Mouse (Mus musculus) midbrain, postnatal 0 days (tissue): Measurements from ENCODE around the gene Tas2r119. TPM values are rescaled to one million over a fixed set of nuclear protein-coding genes. Genes with fewer than 3 reads are reported as not detected.

ENCODE experiments used
- ATAC-seq: fragments of 200-750 bp; cut with Nextera tagmentation; 2 replicates; pipeline ENCODE4 v1.8.0; 2017; ENCODE audit warnings: moderate number of reproducible peaks, mild to moderate bottlenecking, moderate TSS enrichment, moderate library complexity; ENCODE audit not compliant: low FRiP score
- DNase-seq: peaks from one replicate; pipeline ENCODE4 v3.0.0-alpha.2; 2015; ENCODE audit warnings: low spot score
- H3K27ac ChIP-seq: fragments of 300-500 bp; sonication (generic); 2 replicates; pipeline ENCODE4 v1.5.1; 2014; ENCODE audit warnings: low read depth, mild to moderate bottlenecking, low read length, mixed read lengths
- H3K27me3 ChIP-seq: fragments of 300-500 bp; sonication (generic); 2 replicates; pipeline ENCODE4 v1.6.1; 2014; ENCODE audit warnings: low read length, control low read depth, mixed read lengths; ENCODE audit not compliant: insufficient read depth
- H3K36me3 ChIP-seq: fragments of 300-500 bp; sonication (generic); 2 replicates; pipeline ENCODE4 v1.6.1; 2014; ENCODE audit warnings: low read length, control low read depth, mixed read lengths; ENCODE audit not compliant: insufficient read depth
- H3K4me1 ChIP-seq: fragments of 300-500 bp; sonication (generic); 2 replicates; pipeline ENCODE4 v1.6.1; 2014; ENCODE audit warnings: mild to moderate bottlenecking, control low read depth, antibody characterized with exemption, low read length, mixed read lengths; ENCODE audit not compliant: insufficient read depth
- H3K4me2 ChIP-seq: fragments of 300-500 bp; sonication (generic); 2 replicates; pipeline ENCODE4 v1.6.1; 2014; ENCODE audit warnings: low read depth, mild to moderate bottlenecking, low read length, mixed read lengths; ENCODE audit not compliant: poor library complexity, severe bottlenecking
- H3K4me3 ChIP-seq: fragments of 300-500 bp; sonication (generic); 2 replicates; pipeline ENCODE4 v1.5.1; 2014; ENCODE audit warnings: low read depth, mild to moderate bottlenecking, low read length, moderate library complexity
- H3K9ac ChIP-seq: fragments of 300-500 bp; sonication (generic); replicated peaks from 2 replicates; pipeline ENCODE4 v1.6.1; 2014; ENCODE audit warnings: mild to moderate bottlenecking, low read length, moderate library complexity, mixed read lengths; ENCODE audit not compliant: poor library complexity, severe bottlenecking
- H3K9me3 ChIP-seq: fragments of 300-500 bp; sonication (generic); 2 replicates; pipeline ENCODE4 v1.6.1; 2016; ENCODE audit warnings: low read length, control low read depth
- CTCF ChIP-seq: IDR thresholded peaks from 2 replicates; pipeline ENCODE4 v1.5.1; 2016; ENCODE audit warnings: antibody characterized with exemption, mild to moderate bottlenecking
- WGBS: fragments of 180-500 bp; shearing (Covaris S2); extraction: QIAGEN DNeasy Blood & Tissue Kit; methylation state at CpG from one replicate; pipeline ENCODE4 v1.1.7; 2014; 5-methylcytosine and 5-hydroxymethylcytosine counted together
- polyA plus RNA-seq: library from polyadenylated mRNA; unstranded; fragments of >200 nt; fragmentation: Nextera tagmentation; extraction: Ambion mirVana; gene quantifications from 2 replicates; pipeline ENCODE4 v1.2.1, GENCODE M21; 2015
- total RNA-seq: library from RNA; depleted of rRNA; stranded (reverse); fragments of >200 nt; gene quantifications from 2 replicates; pipeline ENCODE4 v1.2.3, GENCODE M21; 2014; rRNA removed

Tas2r119 gene
- not detected in 2 replicates for total RNA-seq
- polyA plus RNA-seq: not detected in 2 replicates

- no peaks in the 10 kb centered on the region for H3K4me1 ChIP-seq
- H3K27ac ChIP-seq: no peak within 1 kb of the TSS
- 94% methylated on average over 4 of the region's 4 CpGs for WGBS
- H3K9me3 ChIP-seq: no peaks in the 10 kb centered on the region
- TF ChIP-seq CTCF: no peak
- no peak within 1 kb of the TSS for H3K4me2 ChIP-seq
- H3K27me3 ChIP-seq: no peaks in the 10 kb centered on the region
- DNase-seq (no peak), ATAC-seq (no peak)
- no peak within 1 kb of the TSS for H3K4me3 ChIP-seq
- no peaks in the 10 kb centered on the region for H3K36me3 ChIP-seq
- no peak within 1 kb of the TSS for H3K9ac ChIP-seq
These were observed at the start of gene Tas2r119 for GRCm38 (mm10) chr15:32176989-32177388. Tas2r119 (plus strand) TSS chr15:32177289.

- Histone ChIP-seq H3K9me3 (no peaks in the 10 kb centered on the region), H3K27me3 (no peaks in the 10 kb centered on the region), H3K4me2 (no peak overlapping the region), H3K4me1 (no peaks in the 10 kb centered on the region), H3K9ac (no peak overlapping the region), H3K27ac (no peak overlapping the region), H3K36me3 (no peaks in the 10 kb centered on the region), H3K4me3 (no peak overlapping the region)
- DNase-seq (no peak), ATAC-seq (no peak)
- no peak for TF ChIP-seq CTCF
- 91% methylated on average over 7 of the region's 7 CpGs for WGBS
These were observed 44.8 kb upstream of the Tas2r119 start for GRCm38 (mm10) chr15:32132315-32132714.

GRCm38 (mm10) chr15:32141657-32142056 lies 35.4 kb upstream of the Tas2r119 start:
- Histone ChIP-seq H3K9me3 (no peaks in the 10 kb centered on the region), H3K9ac (no peak overlapping the region), H3K27me3 (no peaks in the 10 kb centered on the region), H3K27ac (no peak overlapping the region), H3K36me3 (no peaks in the 10 kb centered on the region), H3K4me3 (no peak overlapping the region), H3K4me1 (no peaks in the 10 kb centered on the region), H3K4me2 (no peak overlapping the region)
- TF ChIP-seq CTCF: no peak
- ATAC-seq: no peak
- no peak for DNase-seq

GRCm38 (mm10) chr15:32144269-32144668 lies 32.8 kb upstream of the Tas2r119 start:
- ATAC-seq: no peak
- Histone ChIP-seq H3K9ac (no peak overlapping the region), H3K4me3 (no peak overlapping the region), H3K4me2 (no peak overlapping the region), H3K27me3 (no peaks in the 10 kb centered on the region), H3K4me1 (no peaks in the 10 kb centered on the region), H3K36me3 (no peaks in the 10 kb centered on the region), H3K27ac (no peak overlapping the region), H3K9me3 (no peaks in the 10 kb centered on the region)
- 65% methylated on average over 3 of the region's 3 CpGs for WGBS
- DNase-seq: no peak
- no peak for TF ChIP-seq CTCF

- no peak overlapping the region for H3K4me3 ChIP-seq
- H3K36me3 ChIP-seq: no peaks in the 10 kb centered on the region
- no peak overlapping the region for H3K9ac ChIP-seq
- no peak overlapping the region for H3K27ac ChIP-seq
- ATAC-seq (peak; percentile 75; the same call in 1 of the 2 replicates), DNase-seq (peak; percentile 33)
- 62% methylated on average over 2 of the region's 2 CpGs for WGBS
- no peaks in the 10 kb centered on the region for H3K27me3 ChIP-seq
- H3K4me2 ChIP-seq: no peak overlapping the region
- H3K9me3 ChIP-seq: no peaks in the 10 kb centered on the region
- peaks cover 4% of the 10 kb centered on the region; the same call in 1 of the 2 replicates for H3K4me1 ChIP-seq
- peak; percentile 25; the same call in 1 of the 2 replicates for TF ChIP-seq CTCF
These were observed 23.7 kb upstream of the Tas2r119 start for GRCm38 (mm10) chr15:32153404-32153803.

GRCm38 (mm10) chr15:32153857-32154449 lies 23.1 kb upstream of the Tas2r119 start:
- DNase-seq: no peak
- Histone ChIP-seq H3K4me3 (no peak overlapping the region), H3K4me2 (no peak overlapping the region), H3K9me3 (no peaks in the 10 kb centered on the region), H3K27me3 (no peaks in the 10 kb centered on the region), H3K4me1 (peaks cover 4% of the 10 kb centered on the region; the same call in 1 of the 2 replicates), H3K9ac (no peak overlapping the region), H3K27ac (no peak overlapping the region), H3K36me3 (no peaks in the 10 kb centered on the region)
- WGBS: 33% methylated on average over 11 of the region's 11 CpGs
- ATAC-seq: peak; percentile 57
- no peak for TF ChIP-seq CTCF
